Mouse (Mus musculus): ENCODE data around the gene Acacb.

Acacb gene

DNA sequence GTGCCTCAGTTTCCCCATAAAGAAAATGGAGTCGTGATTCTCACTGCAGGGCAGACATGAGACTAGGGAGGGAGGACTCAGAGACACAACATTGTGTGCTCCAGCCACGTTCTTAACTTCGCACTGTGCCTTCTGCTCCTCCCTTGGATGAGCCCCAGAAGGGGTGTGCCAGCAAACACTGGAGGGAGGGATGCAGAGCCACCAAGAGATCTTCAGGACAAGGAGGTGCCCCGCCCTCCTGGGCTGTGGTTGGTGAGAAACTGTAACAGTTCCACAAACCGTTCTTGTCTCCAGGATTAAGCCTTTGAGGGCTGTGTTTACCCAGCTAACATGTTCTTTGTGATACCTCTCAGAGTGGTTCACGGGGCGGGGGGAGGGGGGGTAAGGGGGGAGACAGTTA is 122.3 kb downstream of the Acacb start:
- no peak for DNase-seq (ENCODE audit: low spot score)

DNA sequence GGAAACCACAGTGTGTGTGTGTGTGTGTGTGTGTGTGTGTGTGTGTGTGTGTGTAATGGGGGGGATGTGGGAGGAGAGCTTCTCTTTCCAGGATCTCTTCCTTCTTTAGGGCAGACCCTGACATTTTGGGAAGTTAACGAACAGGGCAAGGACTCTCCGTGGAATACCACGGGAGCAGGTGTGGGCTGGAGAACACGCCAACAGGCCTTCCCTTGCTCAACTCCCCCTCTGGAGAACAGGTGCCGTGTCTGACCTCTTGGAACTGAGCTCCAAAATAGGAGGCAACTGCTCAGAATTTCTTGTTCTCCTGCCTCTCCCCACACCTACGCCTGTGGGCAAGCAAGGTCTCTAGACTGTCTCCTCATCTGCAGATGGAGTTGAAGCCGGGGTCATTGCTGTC is 123.2 kb downstream of the Acacb start:
- DNase-seq (ENCODE audit: low spot score), result no peak

DNA sequence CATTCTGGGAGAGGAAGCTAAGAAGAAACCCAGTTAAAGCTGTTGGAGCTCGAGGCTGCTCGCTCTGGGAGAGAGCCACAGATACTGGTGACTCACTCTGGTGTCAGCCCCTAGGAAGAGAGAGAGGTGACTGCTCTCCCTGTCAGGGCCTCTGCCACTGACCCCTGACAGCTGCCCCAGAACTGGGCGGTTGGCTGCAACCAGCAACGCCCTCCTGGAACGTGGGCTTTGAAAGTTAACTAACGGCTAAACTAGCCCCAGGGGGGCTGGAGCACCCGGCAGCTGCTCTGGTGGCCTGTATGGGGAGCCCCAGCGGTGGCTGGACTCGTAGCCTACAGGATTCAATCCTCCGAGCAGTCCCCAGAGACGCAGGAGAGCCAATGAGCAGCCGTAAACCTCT is 123.6 kb downstream of the Acacb start:
- no peak for DNase-seq (ENCODE audit: low spot score)

DNA sequence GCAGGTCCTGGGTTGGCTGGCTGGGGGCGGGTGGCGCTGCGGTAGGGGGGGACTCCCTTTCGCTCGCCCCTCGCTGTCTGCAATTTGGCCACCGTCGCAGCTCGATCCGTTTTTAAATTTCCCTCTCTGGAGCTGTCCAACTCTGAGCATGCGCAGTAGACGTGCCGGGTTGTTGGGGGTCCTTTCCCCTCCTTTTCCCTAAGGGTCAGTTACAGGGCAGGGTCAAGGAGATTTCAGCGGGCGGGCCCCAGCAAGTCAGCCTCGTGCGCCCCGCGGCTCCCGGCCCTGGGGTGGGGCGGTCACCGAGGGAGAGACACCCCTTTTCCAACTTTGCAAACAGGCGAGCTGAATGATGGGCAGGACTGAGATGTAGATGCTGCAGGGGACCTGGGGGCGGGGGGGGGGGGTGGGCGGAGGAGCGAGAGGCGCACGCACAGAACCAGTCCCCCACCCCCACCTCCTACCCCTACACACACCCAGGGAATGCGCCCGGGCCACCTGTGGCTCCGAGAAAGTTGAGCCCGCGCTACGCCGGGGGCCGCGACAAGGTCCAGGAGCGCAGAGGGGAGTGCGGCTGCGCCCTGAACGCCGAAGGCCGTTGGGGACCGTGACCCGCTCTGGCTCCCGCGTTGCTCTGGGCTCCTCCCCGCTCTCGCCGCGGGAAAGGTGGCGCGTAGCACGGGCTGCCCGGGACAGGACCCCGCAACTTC is 127.5 kb downstream of the Acacb start, which contains the start of gene Foxn4:
Gene Foxn4, minus strand, starts transcription at position 115 of the 710 bp plus-strand sequence.
- peak; percentile 61 for DNase-seq (ENCODE audit: low spot score)

DNA sequence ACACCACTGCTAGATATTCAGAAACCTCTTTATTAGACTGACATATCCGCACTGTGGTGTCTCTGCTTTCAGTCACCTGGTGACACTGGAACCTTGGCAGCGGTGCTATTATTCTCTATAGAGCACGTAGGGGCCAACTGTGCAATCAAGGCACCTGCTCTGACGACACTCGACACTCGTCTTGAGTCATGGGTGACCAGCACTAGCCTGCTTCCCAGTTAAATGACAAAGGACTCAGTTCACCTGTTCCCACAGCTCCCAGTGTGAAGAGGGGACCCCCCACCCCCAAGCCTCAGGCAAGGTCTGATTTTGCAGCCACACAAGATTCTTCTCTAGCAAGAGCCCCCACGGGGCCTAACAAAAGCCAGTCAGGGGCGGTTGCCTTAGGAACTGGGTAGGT is 129.0 kb downstream of the Acacb start:
- no peak for DNase-seq (ENCODE audit: low spot score)

DNA sequence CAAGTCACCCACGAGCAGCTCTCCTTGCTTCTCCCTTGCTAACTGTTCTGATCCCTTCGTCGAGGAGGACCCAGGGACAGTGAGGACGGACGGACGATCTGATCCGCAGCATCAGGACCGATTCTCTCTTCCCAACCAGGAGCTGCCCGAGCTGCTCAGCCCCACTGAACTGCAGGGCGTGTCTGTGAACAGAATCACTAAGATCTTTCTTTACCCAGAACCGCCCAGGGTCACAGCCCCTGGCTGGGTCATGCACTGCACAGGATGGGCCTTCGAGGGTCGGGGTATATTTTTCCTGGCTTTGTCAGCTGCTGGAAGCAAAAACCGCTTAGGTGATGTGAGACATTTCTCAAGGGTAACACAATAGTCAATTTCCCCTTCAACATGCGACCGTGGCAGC is 129.7 kb downstream of the Acacb start:
- no peak for DNase-seq (ENCODE audit: low spot score)

DNA sequence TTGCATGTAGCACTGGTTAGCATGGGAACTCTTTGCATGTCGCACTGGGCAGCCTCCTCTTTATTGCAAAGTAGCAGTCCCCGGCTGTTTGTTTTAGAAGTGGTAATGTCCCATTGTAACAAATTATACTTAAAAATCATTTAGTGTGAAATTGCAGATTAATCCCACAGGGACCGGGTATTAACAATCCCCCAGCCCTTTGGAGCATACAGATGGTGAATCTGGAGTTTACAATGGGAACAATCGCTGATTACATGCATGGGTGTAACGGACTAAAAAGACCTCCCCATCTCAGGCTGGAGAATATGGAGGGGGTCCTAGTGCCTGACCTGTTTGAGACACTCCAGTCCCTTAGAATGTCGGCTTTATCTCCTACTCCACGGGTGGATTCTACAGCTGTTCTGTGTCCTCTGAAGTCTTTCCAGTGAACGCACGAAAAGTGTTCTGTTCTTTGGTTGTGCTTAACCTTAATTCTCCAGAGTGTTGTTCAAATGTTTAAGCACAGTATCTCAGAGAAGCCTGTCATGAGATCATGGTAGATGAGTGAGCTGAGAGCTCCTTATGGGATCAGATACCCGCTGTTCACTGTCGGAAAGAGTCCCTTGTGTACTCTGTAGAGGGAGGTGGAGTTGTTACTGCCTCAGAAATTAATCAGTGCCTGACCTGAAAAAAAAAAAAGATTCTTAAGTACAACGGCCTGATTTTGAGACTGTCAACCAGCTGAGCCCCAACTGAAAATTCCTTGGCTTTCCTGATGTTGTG is 133.2 kb downstream of the Acacb start:
- peak; percentile 35 for DNase-seq (ENCODE audit: low spot score)

DNA sequence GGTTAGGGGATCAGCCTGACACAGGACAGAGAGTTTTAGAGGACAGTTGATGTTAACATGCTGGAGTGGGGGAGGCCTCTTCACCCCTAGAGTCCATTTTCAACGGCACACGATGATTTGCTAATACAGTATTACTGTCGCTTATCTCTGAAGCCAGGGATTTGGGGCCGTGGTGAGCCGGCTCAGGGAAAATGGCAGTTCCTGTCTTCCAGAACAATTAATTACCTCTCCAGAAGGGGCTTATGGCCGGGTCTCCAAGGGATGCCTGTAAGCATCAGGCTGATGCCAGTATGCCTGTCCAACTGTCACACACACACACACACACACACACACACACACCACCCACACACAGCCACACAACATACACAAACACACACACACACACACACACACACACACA is 136.0 kb downstream of the Acacb start:
- DNase-seq (ENCODE audit: low spot score), result no peak

DNA sequence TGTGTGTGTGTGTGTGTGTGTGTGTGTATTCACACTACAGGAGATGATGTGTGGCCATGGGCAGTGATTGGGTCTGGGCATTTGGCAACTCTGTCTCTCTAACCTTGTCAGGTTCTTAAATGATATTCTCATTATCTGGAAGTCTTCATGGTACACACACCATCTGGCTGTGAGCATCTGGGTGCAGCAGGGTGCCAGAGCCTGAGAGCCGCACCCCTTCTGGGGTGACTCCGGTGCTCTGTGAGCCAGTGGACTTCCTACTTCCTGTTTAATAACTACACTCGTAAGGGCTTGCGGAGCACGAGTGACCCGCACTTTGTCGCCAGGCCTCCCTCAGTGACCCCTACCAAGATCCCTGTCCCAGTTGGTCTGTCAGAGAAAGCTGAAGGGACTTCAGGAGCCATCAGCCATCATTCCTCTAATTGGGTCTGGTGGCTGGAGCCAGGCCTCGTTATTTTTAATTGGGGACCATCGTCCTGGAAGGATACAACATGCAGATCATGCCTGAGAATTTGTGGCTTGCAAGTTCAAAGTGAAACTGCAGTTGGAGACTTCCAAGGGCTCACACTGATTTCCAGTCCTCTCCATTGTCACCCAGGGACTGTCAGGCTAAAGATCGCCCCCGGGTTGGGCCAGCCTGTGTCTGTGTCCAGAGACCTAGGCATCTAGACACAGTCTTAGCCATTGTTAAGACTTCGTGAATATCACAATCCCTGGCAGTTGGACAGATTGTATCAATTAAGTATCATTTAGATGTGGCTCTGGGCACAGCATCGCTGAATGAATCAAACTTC is 138.5 kb downstream of the Acacb start:
- DNase-seq (ENCODE audit: low spot score), result no peak

DNA sequence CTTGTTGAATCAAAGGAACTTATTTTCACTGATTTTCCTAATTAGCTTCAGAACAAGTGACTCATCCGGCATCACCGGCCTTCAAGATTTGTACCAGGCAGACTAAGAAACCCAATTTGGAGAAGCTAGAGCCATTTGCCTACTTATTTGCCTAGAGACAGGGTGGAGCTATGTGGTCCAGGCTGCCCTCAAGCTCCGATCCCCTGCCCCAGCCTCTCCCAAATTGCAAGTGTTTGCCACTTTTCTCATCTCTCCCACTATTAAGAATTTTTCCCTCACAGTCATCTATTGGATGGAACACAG is 139.0 kb downstream of the Acacb start:
- DNase-seq (ENCODE audit: low spot score), result no peak

DNA sequence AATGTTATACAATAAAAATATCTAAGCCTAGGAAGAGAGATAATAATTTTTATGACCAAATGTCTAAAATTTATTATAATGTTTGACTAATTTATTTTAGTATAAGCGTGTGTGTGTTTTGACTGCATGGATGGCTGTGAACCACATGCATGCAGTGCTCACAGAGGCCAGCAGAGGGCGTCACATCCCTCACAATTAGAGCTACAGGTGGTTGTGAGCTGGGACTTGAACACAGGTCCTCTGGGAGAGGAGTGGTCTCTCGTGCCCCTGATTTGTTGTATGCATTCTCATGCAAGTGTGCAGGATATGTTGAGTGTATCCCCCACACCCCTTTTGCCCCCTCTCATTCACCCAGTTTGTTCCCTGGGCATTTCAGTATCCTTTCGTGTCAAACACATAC is 139.8 kb downstream of the Acacb start:
- no peak for DNase-seq (ENCODE audit: low spot score)

DNA sequence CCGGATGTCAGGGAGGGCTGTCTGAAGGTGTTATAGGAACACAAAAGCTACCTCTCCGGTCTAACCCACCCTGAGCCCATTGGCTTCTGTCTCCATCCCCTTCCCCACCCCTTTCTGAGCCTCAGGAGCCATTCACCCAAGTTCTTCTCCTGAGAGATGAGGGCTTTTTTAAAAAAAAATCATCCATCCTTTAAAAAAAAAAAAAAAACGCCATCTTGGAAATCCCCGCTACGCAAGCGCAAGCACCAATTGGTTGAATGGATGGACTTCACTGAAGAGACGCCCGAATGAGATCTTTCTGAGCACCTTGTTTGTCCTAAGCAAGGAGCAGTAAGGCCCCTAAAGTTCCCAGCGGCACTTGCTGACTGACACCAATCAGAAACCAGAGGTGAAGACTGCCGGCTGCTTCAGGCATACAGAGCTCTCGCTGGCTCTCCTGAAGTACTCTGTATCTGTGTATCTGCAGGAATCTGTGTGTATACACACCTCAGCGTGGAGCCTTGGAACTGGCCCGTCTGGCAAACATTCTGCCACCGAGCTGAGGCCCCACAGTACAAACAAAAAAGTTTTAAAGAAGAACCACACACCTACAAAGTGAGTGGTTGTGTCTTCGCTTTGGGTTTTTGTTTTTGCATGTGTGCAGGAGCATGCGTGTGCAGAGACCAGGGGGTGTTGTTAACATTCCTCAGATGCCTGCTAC is 140.7 kb downstream of the Acacb start:
- no peak for DNase-seq (ENCODE audit: low spot score)

DNA sequence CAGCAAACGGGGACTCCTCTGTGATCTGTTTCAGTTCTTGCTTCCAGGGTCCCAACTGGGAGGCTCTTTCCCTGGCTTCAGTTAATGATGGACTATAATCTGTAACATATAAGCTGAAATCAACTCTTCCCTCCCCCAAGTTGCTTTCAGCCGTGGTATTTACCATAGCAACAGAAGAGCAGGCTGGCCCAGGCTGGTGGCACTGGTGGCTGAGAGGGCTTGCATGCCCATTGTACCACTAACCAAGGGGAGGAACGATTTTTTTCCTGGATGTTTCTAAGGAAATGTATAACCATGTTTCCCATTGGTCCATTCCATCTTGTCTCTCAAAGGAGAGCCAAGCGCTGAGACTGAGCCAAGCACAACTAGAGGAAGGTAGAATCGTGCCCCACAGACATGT is 142.1 kb downstream of the Acacb start:
- no peak for DNase-seq (ENCODE audit: low spot score)

DNA sequence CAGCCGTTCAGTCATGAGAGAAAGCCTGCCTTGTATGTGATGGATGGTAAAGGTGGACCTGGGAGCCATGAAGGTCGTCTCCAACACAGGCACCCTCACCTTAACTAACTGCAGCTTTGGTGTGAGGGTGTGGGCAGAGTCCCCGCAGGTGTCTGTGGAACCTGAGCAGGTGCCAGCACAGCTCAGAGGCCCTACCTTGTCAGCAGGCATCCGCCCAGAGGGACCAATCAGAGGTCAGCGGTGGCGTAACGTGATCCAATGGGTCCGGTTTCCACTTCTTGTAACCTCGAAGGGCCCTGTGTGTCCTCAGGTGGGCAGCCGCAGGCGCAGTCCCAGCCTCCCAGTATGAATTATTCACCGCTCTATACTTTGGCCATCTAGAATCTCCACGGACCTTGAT is 142.5 kb downstream of the Acacb start, which contains the start of gene Myo1h:
Gene Myo1h, plus strand, starts transcription at position 293 of the 400 bp plus-strand sequence.
- DNase-seq (ENCODE audit: low spot score), result no peak

DNA sequence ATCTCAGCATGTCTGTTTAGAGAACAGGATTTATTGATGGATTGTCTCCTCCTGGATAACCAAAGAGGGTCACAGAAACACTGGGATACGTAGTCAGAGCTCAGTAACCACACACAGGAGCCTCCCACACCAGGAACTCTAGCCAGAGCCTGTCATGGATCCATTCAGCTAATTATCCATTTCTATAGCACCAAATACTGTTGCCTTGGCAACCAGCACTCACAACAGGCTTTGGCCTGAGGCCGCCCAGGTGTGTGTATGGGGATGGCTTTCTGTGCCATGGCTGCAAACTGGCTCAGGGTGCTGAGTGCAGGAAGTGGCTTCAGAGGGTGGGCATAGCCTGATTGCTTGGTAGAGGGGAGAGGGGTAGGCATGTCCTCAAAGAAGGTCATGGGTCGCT is 143.7 kb downstream of the Acacb start:
- DNase-seq (ENCODE audit: low spot score), result no peak

DNA sequence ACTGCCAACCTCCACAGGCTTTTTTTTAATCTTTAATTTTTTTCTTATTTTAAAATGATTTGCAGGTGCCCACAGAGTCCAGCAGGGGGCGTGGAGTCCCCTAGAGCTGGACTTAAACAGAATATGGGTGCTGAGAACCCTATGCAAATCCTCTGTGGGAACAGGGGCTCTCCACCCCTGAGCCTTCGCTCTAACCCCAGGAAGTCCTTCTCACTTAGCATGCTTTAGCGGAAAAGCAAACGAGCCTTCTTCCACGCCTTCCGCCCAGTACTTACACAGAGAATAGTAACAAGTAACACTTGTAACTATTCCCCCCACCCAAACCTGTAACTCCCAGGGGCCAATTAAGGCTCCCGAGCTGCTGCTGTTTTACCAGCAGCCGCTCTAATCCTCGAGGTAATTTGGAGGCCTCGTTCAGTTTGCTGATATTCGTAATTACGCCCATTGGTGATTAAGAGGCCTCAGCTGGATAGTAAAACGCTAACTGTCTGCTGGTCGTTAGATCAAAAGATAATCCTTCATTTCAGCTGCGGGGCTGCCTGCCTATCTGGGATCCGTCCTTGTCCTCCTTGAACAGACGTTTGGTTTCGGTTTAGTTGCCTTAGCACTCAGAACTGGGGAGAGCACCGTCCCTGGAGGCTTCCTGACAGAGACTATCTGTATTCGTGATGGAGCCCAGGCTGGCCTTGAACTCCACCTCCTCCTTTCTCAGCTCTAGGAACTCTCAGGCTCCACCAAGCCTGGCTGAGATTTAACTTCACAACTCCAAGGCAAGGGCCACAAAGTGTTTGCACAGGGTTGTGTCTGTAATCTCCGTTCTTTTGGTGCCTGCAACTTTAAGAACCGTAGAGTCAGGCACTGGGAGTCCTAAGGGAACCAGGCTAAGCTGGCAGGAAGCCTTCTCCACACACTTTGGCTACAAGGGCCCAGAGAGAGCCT is 150.6 kb downstream of the Acacb start:
- DNase-seq (ENCODE audit: low spot score), result no peak

DNA sequence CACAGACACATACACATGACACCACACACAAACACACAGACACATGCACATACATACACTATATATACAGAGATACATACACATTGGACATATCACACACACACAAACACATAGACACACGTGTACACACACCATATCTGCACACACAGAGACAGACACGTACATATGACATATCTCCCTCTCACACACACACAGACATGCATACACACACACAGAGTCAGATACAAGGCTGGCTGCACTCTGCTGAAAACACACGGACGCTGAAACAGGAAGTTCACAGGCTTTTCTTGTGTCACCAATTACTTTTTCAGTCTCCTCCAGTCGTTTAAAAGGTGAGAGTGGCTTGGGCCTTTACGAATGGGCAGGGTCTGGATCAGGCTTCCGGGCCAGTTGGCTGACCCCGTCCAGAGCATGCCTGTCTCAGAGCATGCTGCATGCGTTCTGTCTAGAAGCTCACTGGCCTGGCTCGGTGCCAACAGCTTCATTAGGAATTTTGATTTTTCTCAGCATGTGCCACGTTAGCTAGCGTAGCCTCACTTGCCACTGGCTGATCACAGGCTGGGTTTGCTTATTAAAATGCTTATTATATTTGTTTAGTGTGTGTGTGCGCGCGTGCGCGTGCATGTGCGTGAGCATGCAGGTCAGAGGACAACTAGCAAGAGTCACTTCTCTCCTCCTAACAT is 152.0 kb downstream of the Acacb start:
- no peak for DNase-seq (ENCODE audit: low spot score)

DNA sequence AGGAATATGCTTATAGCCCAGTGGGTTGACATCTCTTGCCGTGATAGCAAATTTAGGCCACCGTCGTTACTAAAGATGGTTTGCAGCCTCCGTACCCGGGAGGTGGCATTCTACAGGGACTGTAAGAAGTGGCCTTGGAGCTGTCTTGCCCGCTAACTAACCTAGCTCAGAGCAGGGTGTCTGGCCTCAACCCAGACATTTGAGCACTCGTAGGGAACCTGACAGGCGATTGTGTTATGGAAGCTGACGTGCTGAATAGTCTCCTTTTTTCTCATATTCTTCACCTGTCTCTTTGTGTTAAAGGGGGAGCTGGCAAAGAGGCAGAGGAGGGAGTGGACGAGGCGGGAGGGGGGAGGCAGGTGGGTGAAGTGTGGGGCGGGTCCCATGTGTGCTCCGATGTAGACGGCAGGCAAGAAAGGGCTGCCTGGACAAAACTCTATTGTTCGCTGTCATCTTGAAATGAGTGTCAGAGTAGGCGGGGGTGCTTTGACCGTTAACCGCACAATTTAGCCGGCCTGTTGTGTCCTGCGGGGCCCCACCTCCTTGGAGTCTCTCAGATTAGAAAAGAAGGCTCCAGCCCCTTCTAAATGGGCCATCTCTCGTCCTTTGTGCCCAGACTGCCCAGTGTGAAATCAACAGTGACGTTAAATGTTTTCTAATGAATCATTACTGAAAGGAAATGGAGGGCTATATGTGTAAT is 153.0 kb downstream of the Acacb start:
- peak; percentile 63 for DNase-seq (ENCODE audit: low spot score)

DNA sequence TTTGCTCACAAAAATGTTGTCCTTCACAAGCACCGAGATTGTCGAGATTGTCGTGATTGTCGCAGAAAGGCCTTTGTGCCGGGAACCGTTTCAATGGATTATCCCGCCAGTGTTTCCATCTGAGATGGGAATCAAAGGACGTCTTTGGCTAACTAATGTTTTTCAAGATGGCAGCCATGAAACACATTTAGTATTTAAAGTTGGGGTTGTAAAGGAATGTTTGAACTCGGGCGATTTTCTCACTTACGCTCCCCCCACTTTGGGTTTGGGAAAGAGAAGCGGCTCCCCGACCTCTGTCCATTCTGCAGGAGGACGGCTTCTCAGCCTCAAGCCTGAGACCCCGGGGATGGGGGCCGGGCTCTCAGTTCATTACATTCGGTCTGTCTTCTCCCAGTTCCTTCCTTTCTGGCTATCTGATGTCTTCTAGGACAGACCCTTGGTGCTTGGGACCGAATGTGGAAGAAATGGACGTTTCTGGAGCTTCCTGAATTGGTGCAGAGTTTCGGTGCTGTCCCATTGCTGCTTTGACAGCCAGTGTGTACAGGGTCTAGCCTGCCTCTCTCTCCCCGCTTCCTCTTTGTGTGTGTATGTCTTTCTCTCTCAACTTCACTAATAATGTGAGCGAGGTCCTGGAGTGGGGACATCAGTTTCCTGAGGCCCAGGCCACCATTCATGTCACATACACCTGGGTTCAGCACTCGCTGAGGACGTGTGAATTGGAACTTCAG is 153.7 kb downstream of the Acacb start:
- peak; percentile 38 for DNase-seq (ENCODE audit: low spot score)

All from embryo, embryonic 10 days (tissue).